Mouse (Mus musculus): ENCODE data around the gene Epha3.

Gene Epha3

DNA sequence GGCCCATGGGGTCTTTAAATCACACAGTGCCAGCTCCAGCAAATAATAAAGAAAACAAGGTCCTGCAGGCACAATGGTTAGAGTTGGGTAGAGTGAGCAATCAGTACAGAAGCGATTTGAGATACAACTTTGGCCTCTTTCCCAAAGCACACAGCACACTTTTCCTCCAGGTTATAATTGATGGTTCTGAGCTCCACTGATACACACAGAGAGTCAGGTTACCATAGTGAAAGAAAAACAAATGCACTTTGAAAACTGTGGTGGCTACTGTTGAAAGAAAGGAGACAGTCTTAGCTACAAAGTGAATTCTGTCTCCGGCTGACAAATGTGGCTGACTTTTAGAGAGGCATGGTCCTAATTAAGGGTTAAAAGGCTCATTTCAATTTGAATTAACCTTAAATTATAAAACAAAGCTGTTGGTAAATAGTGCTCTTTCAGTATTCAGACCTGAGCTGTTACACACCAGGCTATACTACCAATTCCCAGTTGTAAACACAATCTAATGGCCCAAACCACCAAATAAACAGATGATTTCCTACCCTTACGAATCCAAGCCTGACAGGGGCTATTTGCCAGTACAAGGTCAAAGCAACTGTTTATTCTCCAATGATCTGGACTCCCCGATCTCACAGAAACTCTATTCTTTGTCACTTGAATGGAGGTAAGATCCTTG is 205.5 kb downstream of the Epha3 start:
- DNase-seq (ENCODE audit: low read depth, low spot score), result no peak

DNA sequence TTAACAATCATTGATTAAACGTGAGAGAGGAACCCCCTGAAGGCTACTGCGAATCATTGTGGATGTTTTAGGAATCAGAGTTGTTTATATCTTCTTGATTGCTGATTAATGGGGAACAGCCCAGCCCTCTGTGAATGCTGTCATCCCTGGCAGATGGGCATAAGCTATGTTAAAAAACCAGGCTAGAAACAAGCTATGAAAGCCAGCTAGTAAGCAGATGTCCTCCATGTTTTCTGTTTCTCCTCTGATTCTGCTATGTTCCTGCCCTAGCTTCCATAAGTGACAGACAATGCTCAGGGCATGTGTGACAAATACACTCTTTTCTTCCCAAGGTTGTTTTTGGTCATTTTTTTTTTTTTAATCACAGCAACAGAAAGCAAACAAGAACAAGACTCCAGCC is 206.2 kb downstream of the Epha3 start:
- peak; percentile 18 for DNase-seq (ENCODE audit: low read depth, low spot score)

DNA sequence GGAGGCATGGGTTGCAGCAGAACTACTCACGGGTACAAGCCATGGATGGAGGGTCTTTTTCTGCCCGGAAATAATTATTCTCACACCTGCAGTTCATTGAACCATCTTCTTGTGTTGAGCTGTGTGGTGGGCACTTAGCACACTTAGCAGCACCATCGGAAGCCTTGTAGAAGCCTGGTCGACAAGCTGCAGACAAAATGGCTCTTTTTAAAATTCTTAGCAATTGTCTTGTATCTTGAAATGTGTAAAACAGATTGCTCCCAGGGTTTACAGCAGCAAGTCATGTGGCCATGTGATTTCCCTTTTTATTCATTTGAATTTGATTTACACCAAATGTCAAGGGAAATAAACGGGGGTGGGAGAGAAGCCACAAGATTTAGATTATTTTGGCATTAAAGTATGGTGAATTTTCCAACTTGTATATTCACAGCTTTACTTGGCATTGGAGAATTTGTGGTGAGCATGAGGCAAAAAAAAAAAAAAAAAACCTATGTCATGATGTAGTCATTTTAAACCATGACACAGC is 210.5 kb downstream of the Epha3 start:
- DNase-seq (ENCODE audit: low read depth, low spot score), result peak; percentile 20

DNA sequence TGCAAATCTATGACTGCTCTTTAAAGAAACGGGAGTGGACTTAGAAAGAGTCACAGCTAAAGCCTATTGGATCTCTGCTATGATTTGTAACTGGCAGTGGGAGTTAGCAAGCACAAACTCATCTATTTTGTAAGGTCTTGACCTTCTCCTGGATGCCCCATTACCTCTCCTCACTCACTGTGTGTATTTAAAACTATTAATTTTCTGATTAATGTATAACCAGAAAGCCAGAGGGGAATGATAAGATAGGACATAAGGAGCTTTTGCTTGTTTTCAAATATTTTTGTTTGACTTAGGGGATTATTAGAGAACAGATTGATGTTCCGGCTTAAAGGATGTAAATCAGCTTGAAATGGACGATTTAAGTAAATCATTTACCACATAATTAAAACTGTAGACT is 213.2 kb downstream of the Epha3 start:
- no peak for DNase-seq (ENCODE audit: low read depth, low spot score)

DNA sequence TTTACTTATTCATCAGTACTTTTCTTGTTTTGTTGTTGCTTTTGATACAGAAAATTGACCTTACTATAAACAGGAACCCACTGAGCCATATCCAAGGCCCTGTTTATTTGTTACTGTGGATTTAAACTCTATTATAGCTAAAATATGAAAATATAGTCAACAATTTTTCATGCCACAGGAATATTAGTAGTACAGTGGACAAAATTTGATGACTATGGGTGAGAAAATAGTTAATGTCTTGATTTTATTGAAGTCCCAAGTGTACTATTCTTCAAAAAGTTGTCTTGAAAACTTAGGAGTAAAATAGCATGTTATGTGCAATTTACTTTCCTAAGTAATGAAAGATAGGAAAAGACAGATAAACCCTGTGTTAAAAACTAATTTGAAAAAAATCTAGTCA is 217.4 kb downstream of the Epha3 start:
- no peak for DNase-seq (ENCODE audit: low read depth, low spot score)

DNA sequence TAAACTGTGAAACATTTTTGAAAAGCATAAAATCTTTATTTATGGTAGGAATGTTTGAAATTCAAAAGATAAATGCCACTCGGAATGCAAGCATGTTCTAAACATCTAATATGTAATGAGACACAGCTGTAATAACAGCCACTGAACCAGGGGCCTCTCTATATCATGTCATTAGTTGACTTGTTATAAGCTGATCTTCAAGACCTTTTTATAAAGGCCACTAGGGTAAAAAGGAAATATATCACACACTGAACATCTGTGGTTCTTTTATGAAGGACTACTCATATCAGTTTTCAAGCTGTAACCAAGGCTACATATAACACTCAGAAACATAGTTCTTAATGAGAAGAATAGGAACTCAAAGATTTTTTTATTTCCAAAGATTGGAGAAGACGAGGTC is 221.3 kb downstream of the Epha3 start:
- no peak for DNase-seq (ENCODE audit: low read depth, low spot score)

DNA sequence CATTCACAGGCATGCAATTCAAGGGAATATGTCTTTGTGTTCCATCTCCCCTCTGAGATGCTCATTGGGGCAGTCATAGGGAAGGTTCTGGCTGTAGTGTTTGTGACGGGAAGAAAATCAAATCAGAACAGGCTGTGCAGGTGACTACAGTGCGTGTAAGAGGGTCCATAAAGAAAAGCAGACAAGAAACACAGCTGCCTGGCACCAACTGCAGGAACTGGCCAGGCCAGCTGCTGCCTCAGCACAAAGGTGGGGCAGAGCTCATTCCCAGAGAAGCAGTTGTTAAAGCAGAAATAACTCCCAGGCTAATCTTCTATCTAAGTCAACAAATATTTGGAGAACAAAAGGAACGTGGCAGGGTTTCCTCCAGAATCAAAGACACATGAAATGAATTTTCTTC is 222.4 kb downstream of the Epha3 start:
- no peak for DNase-seq (ENCODE audit: low read depth, low spot score)

DNA sequence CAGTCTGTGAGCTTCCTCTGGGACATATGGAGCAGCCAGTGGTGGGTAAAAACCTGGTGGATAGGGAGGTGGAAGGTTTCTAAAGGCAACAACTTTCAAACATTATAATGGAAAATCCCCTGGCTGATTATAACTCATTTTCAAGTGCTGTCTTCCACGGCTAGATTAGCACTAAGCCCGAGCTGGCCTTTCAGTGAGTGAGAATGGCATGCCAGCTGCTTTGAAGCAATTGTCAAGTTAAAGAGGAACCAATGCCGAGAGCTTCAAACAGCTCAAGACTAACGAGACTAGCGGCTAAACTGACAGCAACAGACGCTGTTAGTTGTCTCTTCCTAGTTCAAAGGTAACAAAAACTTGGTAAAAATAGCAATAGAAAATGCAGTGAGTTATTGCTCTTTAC is 225.3 kb downstream of the Epha3 start:
- DNase-seq (ENCODE audit: low read depth, low spot score), result no peak

DNA sequence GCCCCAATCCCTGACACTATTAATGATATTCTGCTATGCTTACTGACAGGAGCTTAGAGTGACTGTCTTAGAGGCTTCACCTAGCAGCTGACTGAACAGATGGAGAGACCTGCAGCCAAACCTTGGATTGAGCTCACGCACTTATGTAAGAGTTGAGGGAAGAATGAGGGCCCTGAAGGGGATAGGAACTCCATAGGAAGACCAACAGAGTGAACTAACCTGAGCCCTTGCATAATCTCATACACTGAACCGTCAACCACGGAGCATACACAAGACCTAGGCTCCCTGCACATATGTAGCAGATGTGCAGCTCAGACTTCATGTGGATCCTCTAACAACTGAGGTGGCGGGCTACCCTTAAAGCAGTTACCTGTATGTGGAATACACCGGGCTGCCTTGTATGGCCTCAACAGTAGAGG is 230.2 kb downstream of the Epha3 start:
- DNase-seq (ENCODE audit: low read depth, low spot score), result no peak

DNA sequence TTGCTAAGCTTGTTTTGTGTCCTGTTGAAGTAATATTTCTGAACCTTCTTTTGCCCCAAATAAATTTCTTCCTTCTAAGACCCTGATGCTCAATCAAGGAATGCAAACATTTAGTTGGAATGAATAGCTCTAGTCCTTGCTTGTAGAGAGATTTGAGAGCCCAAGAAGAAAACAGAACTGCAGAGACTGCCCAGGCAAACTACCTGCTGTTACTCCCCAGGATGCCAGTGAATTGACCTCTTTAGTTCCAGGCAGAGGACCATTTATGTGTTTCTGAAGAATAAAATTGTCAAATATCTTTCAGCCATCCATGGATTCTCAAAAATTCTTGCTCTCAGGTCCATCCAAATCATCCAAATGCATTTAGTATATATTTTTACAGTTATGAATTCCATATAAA is 238.7 kb downstream of the Epha3 start:
- DNase-seq (ENCODE audit: low read depth, low spot score), result no peak

DNA sequence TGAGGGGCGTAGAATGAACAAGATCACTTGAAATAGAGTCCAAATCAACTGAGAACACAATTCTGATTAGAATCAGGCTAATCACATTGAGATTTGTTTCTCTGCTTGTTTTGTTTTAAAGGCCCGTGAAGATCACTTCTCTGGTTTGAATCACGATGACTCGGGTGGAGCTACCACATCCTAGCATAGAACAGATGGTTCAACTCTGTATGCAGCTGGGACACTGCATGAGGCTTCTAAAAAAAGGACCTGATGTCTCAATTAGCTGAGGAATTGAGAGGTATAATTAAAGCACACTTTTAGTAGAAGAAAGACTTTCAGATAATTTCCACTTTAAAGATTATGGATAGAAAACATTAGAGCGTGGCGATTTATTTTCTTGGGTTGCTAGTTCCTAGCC is 242.1 kb downstream of the Epha3 start:
- no peak for DNase-seq (ENCODE audit: low read depth, low spot score)

DNA sequence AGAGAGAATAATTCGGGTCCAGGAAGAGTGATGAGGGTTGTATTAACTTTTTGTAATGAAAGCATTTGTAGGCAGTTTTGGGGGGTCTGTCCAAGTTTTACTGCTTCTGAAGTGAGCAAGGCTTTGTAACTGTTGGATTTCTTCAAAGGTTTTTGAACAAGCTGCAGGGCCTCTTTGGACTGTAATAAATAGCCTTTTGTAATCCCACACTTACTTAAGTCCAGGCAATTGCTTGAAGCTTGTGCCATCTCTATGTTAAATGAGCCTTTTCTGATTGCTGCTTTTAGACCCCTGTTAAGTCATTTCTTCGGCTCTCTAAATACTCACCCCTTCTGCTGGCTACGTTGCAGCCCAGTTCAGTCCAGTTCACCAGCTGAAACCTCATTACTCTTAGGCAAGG is 248.6 kb downstream of the Epha3 start:
- no peak for DNase-seq (ENCODE audit: low read depth, low spot score)

DNA sequence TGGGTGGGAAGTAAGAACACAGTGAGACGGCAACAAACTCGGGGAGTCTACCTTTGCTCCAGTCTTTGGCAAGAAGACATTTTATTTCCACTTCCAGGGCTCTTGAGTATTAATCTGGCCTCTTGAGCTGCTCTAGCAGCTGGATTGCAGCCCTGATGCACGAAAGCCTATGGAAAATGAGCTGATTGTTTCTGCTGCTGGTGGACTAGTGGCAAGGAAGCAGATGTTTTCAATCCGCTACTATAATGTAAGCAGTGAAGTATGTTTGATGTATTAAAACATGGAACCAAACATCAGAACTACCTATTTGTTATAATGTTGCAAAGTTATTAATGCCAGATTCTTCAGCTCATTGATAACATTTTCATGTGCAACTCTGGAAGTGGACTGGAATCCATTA is 251.0 kb downstream of the Epha3 start:
- no peak for DNase-seq (ENCODE audit: low read depth, low spot score)

DNA sequence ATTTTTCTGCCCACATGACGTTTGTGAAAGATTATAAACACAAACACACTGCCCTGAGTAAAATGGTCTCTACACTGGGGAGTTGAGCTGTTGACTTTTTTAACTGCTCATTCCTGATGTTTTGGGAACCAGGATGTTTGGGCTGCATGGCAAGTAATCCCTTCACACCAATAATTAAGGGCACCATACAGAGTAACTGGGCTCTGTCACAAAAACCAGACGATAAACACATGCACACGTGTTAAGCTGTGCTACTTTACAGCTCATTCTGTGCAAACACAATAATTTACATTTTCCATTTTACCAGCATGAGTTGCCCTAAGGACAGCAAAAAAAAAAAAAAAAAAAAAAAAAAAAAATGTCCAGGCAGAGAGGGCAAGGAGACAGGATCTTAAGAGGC is 263.7 kb downstream of the Epha3 start:
- DNase-seq (ENCODE audit: low read depth, low spot score), result no peak

DNA sequence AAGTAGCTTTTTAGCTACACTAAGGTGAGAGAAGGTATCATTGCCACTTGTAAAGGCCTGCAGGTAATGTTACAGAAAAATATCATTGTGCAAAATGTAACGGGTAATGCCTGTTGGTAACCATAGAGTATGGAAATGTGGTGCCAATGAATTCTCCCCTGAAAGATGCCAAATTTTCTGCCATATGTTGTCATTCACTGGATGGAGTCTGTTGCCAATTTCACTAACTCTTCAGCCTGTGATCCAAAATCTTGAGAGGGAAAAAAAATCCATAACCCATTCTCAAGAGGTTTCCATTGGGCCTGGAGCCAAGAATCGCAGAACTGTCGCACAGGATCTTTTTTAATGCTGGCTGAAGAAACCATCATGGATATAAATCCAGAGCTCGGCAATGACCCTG is 269.3 kb downstream of the Epha3 start:
- DNase-seq (ENCODE audit: low read depth, low spot score), result peak; percentile 42

DNA sequence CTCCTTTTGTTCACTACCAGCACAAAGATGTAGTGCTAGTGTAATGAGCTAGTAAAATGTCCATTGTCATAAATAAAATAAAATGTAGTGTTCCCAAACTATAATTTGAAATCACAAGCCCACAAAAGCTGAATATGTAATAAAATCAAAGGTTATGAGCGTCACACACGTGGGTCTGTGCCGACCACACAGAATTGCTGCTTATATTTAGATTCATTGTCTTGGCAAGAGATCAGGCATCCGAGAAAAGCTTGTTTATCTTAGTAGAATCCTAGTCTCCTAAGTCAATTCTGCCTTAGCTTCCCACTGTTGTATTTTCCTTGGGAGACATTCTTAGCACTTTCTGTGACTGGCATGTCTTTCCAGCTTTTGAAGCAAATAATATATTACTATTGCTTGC is 294.2 kb downstream of the Epha3 start:
- DNase-seq (ENCODE audit: low read depth, low spot score), result no peak

DNA sequence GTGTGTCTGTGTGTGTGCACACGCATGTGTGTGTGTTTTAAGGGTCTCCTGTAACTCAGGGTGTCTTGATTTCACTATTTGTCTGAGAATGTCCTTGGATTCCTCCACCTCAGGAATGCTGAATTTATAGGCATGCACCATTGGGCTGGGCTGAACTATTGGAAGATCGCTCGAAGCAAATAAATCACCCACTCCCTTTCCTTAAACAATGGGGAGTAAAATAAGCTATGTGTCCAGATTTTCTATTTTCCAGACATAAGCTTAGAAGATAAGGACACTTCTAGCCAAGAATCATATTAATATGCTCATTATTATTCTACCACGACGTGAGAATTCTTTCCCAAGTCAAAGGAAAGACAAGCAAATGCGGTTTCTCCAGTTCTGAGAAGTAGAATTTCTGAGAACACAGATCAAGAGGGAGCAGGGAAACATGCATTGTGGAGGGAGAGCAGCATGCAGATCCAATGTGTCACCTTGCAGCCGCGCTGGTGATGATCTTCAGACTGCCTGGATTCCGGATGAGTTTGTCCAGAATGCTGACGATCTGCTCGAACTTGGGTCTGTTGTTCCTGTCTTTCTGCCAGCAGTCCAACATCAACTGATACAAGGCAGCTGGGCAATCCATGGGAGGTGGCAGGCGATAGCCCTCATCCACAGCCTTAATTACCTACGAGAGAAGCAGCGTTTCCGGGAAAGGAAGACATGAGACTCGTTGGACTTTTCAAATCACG is 297.7 kb downstream of the Epha3 start:
- no peak for DNase-seq (ENCODE audit: low read depth, low spot score)

DNA sequence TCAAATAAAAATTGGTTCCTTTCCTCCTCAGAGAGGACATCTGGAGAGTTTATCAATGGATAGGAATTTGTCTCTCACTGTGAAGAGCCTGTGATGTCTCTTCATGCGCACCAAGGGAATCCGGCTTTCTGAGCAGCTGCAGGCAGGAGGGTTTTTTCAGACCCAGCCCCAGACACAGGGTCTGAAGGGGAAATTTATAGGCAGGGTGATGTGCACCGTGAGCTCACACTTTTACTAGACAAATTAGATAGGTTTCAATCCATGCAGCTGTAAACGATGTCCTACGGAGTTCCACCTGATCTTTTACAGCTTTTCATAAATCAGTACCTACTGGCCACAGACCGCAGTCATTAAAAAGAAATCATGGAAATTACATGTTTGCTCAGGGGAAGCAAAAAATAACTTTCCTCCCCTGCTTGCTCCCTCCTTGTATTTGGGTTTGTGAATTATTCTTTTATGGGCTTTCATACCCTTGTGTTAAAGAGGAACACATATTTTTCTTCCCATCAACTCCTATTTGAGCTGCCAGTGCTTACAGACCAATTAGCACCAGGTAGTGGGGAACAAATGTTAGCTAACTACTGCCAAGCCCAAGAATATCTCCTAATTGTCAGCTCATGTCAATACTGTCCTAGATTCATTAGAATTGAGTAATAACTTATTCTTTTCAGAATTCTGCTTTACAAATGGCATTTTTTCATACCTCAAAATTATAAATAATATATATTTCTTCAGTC is 307.4 kb downstream of the Epha3 start:
- DNase-seq (ENCODE audit: low read depth, low spot score), result no peak

DNA sequence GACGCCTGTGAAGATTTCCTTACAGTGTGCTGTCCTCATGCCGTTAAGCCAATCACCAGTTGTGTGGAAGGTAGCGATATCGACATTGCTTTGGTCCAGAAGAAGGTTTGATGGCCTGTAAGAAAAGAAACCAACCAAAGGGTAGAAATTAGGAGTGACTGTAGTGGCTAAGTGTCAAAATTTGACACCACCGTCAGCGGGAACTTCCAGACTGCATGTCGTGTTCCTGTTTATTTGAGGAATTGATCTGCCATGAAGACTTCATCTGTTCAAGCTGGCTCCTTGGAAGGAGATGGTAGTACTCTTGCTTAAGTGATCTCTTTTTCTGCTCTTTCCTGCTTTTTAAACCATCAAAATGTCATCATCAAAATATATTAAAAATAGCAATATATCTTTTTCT is 311.4 kb downstream of the Epha3 start:
- DNase-seq (ENCODE audit: low read depth, low spot score), result no peak

DNA sequence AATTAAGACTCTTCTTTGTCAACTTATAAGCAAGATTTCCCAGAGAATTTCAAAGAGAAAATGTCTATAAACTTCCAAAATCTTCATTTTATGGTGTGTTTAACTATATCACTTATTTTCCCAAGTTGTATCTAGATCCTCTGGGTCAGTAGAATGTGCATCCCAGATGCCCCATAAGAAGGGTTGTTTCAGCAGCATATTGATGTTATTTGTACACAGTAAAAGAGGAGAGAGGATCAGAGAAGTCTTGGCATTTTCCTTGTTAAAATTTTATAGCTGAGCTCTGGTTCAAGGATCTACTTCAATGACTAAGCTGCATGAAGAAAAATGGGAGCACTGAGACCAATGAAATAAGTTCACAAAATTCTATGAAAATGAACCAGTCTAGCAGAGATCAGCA is 324.5 kb downstream of the Epha3 start:
- no peak for DNase-seq (ENCODE audit: low read depth, low spot score)

DNA sequence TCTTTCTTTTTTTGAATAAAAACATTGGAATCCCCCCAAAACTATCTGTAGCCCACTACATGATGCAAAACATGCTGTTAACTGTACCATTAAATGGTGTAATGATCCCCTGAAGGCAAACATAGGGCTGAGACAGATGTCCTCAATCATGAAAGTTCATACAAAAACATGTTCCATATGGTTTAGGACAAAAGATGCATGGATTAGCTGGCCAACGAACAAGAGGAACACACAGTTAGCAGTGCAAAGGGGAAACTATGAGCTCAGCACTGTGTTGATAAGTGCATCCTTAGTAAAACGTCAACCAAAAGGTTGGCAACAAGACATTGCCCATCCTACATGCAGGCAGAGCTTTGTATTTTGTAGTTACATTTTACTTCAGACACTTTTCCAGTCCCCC is 335.2 kb downstream of the Epha3 start:
- DNase-seq (ENCODE audit: low read depth, low spot score), result no peak

DNA sequence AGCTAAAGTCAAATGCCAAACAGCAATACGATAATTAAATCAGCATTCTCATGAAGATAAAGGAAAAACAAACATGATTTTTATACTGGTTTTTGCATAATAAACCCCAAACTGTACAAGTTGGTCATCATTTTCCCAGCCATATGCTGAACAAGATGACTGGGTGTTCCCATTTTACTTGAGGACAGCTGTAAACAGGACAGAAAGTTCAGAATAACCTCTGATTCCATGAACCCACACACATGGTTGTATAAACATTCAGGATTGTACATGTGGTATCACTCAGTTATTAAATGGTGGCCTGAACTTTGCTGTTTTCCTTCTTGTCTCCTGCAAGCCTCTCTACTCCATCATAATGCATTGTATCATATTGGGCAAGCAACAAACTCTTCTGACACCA is 346.3 kb downstream of the Epha3 start:
- DNase-seq (ENCODE audit: low read depth, low spot score), result no peak

DNA sequence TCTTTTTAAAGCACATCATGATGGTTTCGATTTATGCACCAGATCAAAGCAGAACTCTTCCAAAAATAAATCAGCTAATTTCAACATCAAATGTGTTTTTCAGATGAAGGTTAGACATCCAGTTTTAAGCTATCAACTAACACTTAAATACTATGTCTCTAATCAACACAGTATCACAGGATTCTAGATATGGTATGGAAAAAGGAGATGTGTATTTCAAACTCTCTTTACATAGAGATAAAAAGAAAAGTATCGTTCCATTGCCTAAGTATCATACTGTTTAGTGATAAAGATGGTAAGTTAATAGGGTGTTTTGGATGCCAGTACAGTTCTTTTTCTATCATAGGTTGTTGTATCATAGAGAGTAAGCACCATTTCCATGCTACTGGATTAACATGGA is 353.9 kb downstream of the Epha3 start:
- no peak for DNase-seq (ENCODE audit: low read depth, low spot score)

Data from brain, embryonic 18.5 days (tissue).